Mouse (Mus musculus): ENCODE results near the gene Wdhd1.

GRCm38 (mm10) chr14:47283568-47283967, 6.9 kb upstream of the Wdhd1 start:
- no peak for TF ChIP-seq CTCF (IDR thresholded peaks at IDR 0.05; ENCODE audit: low read depth)
- TF ChIP-seq EP300 (optimal IDR thresholded peaks at IDR 0.05): no peak
